In the genomic region with DNA sequence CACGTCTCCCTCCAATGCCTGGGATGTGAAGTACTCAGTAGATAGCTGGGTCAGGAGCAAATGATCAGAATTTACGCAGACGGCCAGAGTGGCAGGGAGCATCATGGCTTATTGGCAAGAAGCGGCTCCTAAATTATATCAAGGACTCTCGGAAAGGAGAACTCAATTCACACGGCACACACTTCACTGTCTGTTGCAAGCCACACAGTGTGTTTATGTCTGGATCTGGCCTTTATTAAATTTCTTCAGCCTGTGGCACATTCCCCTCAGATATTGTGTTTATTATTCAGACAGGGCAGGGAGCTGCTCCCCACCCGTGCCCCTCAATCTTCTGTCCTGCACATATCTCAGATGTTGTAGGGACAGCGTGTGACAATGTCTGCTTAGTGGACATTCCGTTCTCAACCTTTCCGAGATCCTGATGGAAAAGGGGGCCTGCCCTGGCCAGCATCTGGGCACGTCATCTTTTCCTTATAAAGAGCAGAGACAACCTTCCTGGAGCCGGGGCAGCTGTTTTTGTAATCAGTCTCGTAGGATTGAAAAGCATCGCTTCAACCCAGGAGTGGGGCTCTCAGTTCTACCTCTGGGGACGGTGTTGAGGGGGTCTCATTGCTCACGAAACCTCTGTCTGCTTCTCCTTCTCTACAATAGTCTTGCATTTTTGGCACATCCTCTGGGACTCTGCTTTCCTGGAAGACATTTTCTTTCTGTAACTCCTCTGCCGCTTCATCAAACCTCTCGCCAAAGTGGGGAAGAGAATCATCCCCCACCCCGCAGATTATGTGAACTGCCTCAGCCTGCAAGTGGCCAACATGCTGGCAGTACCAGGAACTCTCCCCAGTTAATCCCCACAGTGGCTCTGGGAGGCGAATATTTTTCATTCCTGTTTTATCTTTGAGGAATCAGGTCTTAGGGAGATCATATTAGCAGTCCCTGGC, we compare ENCODE assay signal across 8 mouse cellular contexts. TPM values are rescaled to one million over a fixed set of nuclear protein-coding genes. Genes with fewer than 3 reads are reported as not detected.
A peak's percentile ranks its signal among the peaks of the same experiment; 100 is the strongest.
DNase-seq lines count a peak whose midpoint lies in the region; ATAC-seq and TF ChIP-seq lines count a peak whose summit lies in the region.

No protein-coding gene starts in this region.

- peak overlapping the region; percentile 28 for H3K4me2 ChIP-seq in intestine, embryonic 15.5 days (replicated peaks)
- H3K4me2 ChIP-seq in lung, embryonic 14.5 days: peak overlapping the region; percentile 13

- 0 out of 2 replicates have a peak overlapping the region, but pooled peaks have one; percentile 12 for H3K9ac ChIP-seq in intestine, embryonic 15.5 days
- no peak overlapping the region for H3K9ac ChIP-seq in lung, embryonic 14.5 days

- peaks cover 29% of the 10 kb centered on the region for H3K4me1 ChIP-seq in brown adipose tissue, adult 24 weeks (ENCODE audit: control insufficient read depth, insufficient read depth, insufficient read length, low read length)
- peaks cover 18% of the 10 kb centered on the region for H3K4me1 ChIP-seq in intestine, embryonic 15.5 days (replicated peaks)
- peaks cover 17% of the 10 kb centered on the region for H3K4me1 ChIP-seq in lung, embryonic 14.5 days (ENCODE audit: insufficient read depth)

- H3K27ac ChIP-seq in brown adipose tissue, adult 24 weeks (replicated peaks; ENCODE audit: low read depth, low read length): peak overlapping the region; percentile 100
- peak overlapping the region; percentile 68 for H3K27ac ChIP-seq in intestine, embryonic 15.5 days
- H3K27ac ChIP-seq in lung, embryonic 14.5 days (ENCODE audit: low read depth): peak overlapping the region; percentile 58

- H3K27me3 ChIP-seq in intestine, embryonic 15.5 days (replicated peaks): no peaks in the 10 kb centered on the region
- no peaks in the 10 kb centered on the region for H3K27me3 ChIP-seq in lung, embryonic 14.5 days (ENCODE audit: insufficient read depth, low read length)

- ATAC-seq in intestine, embryonic 15.5 days: peak; percentile 29
- peak; percentile 66 for ATAC-seq in lung, embryonic 14.5 days (ENCODE audit: insufficient read depth)
- no peak for ATAC-seq in megakaryocyte progenitor cell, adult 5-6 weeks (replicated peaks; ENCODE audit: poor library complexity)

- WGBS in intestine, embryonic 15.5 days: 33% methylated on average over 20 of the region's 20 CpGs
- 22% methylated on average over 20 of the region's 20 CpGs for WGBS in lung, embryonic 14.5 days

- peak overlapping the region; percentile 37 for H3K4me3 ChIP-seq in brown adipose tissue, adult 24 weeks (ENCODE audit: insufficient read depth, low read depth, low read length)
- no peak overlapping the region for H3K4me3 ChIP-seq in intestine, embryonic 15.5 days (replicated peaks)
- no peak overlapping the region for H3K4me3 ChIP-seq in lung, embryonic 14.5 days (ENCODE audit: low read depth, low read length)

- H3K36me3 ChIP-seq in intestine, embryonic 15.5 days: no peaks in the 10 kb centered on the region
- H3K36me3 ChIP-seq in lung, embryonic 14.5 days (ENCODE audit: insufficient read depth): no peaks in the 10 kb centered on the region

- H3K9me3 ChIP-seq in intestine, embryonic 15.5 days: no peaks in the 10 kb centered on the region
- no peaks in the 10 kb centered on the region for H3K9me3 ChIP-seq in lung, embryonic 14.5 days (ENCODE audit: low read depth, low read length)

- TF ChIP-seq CTCF in lung, embryonic 14.5 days (IDR thresholded peaks at IDR 0.05; ENCODE audit: low read depth): no peak

- peak; percentile 14 to 39 for DNase-seq in cerebellum, postnatal 36 days
- peak; percentile 26 to 69 for DNase-seq in gastrocnemius, postnatal 4 days (ENCODE audit: low spot score in 2 of 2)
- peak; percentile 64 for DNase-seq in lung, embryonic 14.5 days
- peak; percentile 77 for DNase-seq in skeletal muscle tissue, adult 2 months (ENCODE audit: low read depth, low spot score)
- DNase-seq in spleen, postnatal 10 days (ENCODE audit: low spot score in 2 of 2): no peak

RNA-seq across cellular contexts. Expression of gene Eed, which starts 49.0 kb away (rescaled TPM):
- polyA plus RNA-seq in brown adipose tissue, adult 24 weeks (2012; ENCODE audit: insufficient read depth, insufficient read length, missing spikeins): 29.0 and 39.6 TPM in 2 replicates
- total RNA-seq in gastrocnemius, postnatal 4 days (2021): 10 to 100 TPM; 34.3 to 49.6 TPM
- 66.8 and 69.9 TPM in 2 replicates for polyA plus RNA-seq in intestine, embryonic 15.5 days (2015; fragmentation: Nextera tagmentation; extraction: Ambion mirVana)
- polyA plus RNA-seq in lung, embryonic 14.5 days (2014; fragmentation: Nextera tagmentation; extraction: Ambion mirVana): 75.5 and 78.1 TPM in 2 replicates
- 133 and 143 TPM in 2 replicates for total RNA-seq in megakaryocyte progenitor cell, adult 5-6 weeks (2015)
- total RNA-seq in megakaryocyte progenitor cell, adult 5-6 weeks (2017): 116 and 143 TPM in 2 replicates

Comparison
In these comparisons a context has a peak if more than half of its experiments do, and no peak if none do; other contexts are left out.
1. DNase-seq: peak in cerebellum, postnatal 36 days (2 of 2), gastrocnemius, postnatal 4 days (2 of 2), lung, embryonic 14.5 days (single experiment) and skeletal muscle tissue, adult 2 months (single experiment); none in spleen, postnatal 10 days (0 of 2).
2. Peak in every context shown above with its lines, with median percentiles within 50 percentile points of each other: H3K27ac ChIP-seq.